Mouse (Mus musculus): ENCODE data around the gene Adh6a. TPM values are rescaled to one million over a fixed set of nuclear protein-coding genes. Genes with fewer than 3 reads are reported as not detected.
"Not testable (repeated sequence)": the region's sequence is repeated elsewhere in the genome, so short reads cannot be mapped to it uniquely, and the experiment has no call there.

Adh6a gene
- total RNA-seq, 2 experiments from 2014 or later = not detected

GRCm38 (mm10) chr3:138336104-138336754 is 23.1 kb downstream of the Adh6a start:
- H3K4me3 ChIP-seq = no peak overlapping the region
- TF ChIP-seq CTCF (conservative IDR thresholded peaks at IDR 0.05) = no peak
- no peak overlapping the region for H3K27ac ChIP-seq
- no peak for DNase-seq (ENCODE audit: low spot score in 2 of 2)

DNA sequence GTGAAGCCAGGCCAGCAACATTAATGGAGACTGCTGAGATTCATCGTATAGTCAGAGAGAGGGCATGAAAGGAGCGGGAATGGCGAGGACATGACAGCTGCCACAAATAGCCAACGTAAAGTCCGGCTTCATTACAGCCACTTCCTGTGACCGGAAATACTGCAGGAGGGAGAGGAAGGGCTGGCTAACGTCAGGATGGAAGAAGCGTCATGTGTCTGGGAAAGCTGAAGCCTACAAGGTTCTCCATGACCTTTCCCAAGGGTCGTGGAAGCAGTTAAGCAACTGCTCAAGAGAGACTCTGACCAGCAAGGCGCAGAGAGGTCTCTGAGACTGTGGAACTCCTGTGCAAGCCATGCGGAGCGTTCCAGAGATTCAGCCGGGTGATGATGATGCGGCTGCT is 28.4 kb downstream of the Adh6a start, which contains the start of gene Adh6b:
Gene Adh6b, plus strand, starts transcription at position 305 of the 400 bp plus-strand sequence.
- H3K27ac ChIP-seq = no peak within 1 kb of the TSS
- DNase-seq (ENCODE audit: low spot score in 2 of 2) = no peak
- no peak for TF ChIP-seq CTCF (conservative IDR thresholded peaks at IDR 0.05)
- no peak within 1 kb of the TSS for H3K4me3 ChIP-seq

- no peak overlapping the region for H3K27ac ChIP-seq
- DNase-seq (ENCODE audit: low spot score in 2 of 2) = no peak
- no peak for TF ChIP-seq CTCF (conservative IDR thresholded peaks at IDR 0.05)
- H3K4me3 ChIP-seq = no peak overlapping the region
Measured at GRCm38 (mm10) chr3:138347041-138347440, 34.0 kb downstream of the Adh6a start.

DNA sequence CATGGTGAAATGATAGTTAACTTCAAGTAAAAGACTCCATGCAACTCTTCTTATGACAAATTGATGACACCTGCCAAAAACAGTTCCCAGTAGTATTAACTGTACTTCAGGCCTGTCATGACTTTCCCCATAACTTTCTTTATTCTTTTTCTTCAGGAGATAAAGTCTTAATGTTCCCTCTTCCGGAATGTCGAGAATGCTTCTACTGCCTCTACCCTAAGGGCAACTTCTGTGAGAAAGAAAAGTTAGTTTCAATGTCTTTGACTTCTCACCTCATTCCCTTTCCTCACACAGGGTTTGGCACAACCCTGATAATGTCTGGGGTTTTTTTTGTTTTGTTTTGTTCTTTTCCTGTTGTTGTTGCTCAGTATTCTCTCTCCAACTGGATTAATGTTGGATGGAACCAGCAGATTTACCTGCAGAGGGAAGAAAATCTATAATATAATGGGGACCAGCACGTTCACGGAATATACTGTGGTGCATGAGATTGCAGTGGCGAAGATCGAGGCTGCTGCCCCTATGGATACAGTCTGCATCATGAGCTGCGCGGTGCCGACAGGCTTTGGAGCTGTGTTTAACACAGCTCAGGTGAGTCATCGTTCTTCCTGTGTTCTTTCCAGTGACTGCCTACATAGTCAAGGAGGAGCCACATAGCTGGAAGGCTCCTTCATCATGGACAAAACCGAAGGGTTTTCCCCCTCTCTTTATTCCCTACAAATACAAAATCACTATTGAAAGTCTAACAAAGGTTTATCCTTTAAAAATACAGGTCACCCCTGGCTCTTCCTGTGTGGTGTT is 39.1 kb downstream of the Adh6a start:
- Histone ChIP-seq H3K27ac (no peak overlapping the region), H3K4me3 (no peak overlapping the region)
- no peak for DNase-seq (ENCODE audit: low spot score in 2 of 2)
- TF ChIP-seq CTCF (conservative IDR thresholded peaks at IDR 0.05) = no peak

DNA sequence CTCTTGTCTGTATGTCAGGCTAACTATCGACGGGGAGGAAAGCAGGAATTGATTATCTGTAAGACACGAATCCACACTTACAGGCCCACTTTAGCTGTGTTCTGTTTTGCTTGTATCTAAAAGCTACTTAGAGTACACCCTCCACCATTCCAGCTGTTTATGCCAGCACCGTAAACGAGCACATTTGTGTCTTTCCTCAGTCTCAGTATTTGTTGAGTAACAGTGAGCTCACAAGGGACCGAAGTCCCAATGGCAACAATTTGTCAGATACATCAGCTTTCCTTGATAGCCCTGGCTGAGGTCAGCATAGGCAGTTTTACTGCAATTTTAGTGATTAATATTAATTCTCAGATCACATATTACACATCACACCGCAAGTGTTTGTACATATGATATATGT is 45.8 kb downstream of the Adh6a start:
- Histone ChIP-seq H3K27ac (no peak overlapping the region), H3K4me3 (no peak overlapping the region)
- no peak for DNase-seq (ENCODE audit: low spot score in 2 of 2)
- no peak for TF ChIP-seq CTCF (conservative IDR thresholded peaks at IDR 0.05)

DNA sequence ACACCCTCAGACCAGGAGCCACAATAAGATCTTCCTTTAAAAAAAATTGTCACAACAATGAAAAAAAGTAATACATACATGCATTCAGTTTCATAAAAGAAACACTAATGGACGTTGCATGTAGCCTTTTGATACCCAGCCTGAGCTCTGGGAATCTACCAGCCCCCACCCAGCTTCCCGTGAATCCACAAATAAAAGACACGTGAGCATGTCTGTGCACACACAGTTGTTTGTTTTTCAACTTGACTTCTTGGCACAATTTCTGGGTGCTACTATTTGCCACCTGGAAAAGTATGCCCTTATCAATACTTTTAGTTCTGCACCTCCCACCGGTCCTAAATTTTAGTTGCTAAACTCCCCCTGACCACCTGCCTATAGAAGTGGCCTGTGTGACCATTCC is 47.6 kb downstream of the Adh6a start:
- no peak for TF ChIP-seq CTCF (conservative IDR thresholded peaks at IDR 0.05)
- no peak for DNase-seq (ENCODE audit: low spot score in 2 of 2)
- no peak overlapping the region for H3K27ac ChIP-seq
- no peak overlapping the region for H3K4me3 ChIP-seq

- no peak overlapping the region for H3K4me3 ChIP-seq
- no peak overlapping the region for H3K27ac ChIP-seq
- TF ChIP-seq CTCF (conservative IDR thresholded peaks at IDR 0.05) = no peak
- no peak for DNase-seq (ENCODE audit: low spot score in 2 of 2)
Measured at GRCm38 (mm10) chr3:138362920-138363319, 49.8 kb downstream of the Adh6a start.

DNA sequence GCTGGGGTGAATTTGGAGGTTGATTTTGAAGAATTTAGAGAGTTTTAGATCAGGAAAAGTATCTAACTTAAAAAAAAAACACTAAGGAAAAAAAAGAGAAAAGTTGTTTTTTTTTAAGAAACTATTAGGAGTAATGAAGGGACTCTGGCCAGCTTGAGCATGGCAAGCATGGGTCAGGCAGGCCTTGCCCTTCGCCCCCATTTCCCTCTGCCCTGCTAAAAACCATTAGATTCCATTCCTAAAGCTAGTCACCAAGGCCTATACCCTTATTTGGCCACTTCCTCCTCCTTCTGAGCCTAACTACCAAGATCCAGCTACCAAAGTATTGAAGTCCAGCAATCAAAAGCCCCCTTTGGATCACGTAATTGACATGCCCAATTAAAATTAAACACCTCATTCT is 53.1 kb downstream of the Adh6a start:
- Histone ChIP-seq H3K4me3 (no peak overlapping the region), H3K27ac (no peak overlapping the region)
- TF ChIP-seq CTCF (conservative IDR thresholded peaks at IDR 0.05) = no peak
- no peak for DNase-seq (ENCODE audit: low spot score in 2 of 2)

DNA sequence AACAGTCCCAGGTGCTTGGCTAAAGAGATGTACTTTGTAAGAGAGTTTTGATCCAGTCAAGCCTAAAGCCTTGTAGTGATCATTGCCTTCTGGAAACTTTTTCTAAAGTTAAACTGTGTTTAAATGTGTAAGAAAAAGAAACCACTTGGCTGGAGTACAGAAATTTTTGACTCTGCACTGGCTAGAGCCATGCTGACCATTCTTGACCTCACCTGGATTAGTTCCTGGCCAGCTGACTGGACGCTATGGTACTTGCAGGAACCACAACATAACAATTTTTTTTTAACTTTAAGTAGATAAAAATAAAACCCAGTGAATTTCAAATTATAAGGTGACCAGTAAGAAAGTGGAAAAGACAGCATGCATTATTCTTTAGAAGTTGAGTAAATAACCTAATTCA is 56.5 kb downstream of the Adh6a start:
- Histone ChIP-seq H3K27ac (no peak overlapping the region), H3K4me3 (no peak overlapping the region)
- no peak for DNase-seq (ENCODE audit: low spot score in 2 of 2)
- no peak for TF ChIP-seq CTCF (conservative IDR thresholded peaks at IDR 0.05)

- not testable (repeated sequence) for H3K4me3 ChIP-seq; H3K27ac ChIP-seq; DNase-seq (ENCODE audit: low spot score in 2 of 2)
Measured at GRCm38 (mm10) chr3:138370289-138370688, 57.2 kb downstream of the Adh6a start.

GRCm38 (mm10) chr3:138373920-138374319 is 60.8 kb downstream of the Adh6a start:
- H3K27ac ChIP-seq = no peak overlapping the region
- no peak for TF ChIP-seq CTCF (conservative IDR thresholded peaks at IDR 0.05)
- no peak for DNase-seq (ENCODE audit: low spot score in 2 of 2)
- H3K4me3 ChIP-seq = no peak overlapping the region

DNA sequence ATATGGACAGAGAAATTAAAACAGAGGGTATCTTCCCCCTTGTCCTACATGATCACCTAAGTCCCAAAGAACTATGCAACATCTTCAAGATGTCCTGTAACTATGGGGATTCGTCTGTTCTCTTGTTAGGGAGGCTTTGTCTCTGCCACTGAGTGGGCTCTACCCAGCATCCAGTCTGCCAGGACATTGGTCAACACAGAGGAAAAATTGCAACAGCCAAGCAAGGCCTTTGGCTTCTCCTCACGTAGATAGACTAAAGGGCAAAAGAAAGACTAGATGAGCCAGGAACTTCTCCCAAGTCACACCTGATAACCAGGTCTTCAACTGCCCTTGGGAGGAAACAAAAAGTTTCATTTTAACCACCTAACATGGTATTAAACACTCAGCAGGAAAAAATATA is 62.1 kb downstream of the Adh6a start:
- no peak for DNase-seq (ENCODE audit: low spot score in 2 of 2)
- H3K4me3 ChIP-seq = no peak overlapping the region
- TF ChIP-seq CTCF (conservative IDR thresholded peaks at IDR 0.05) = no peak
- no peak overlapping the region for H3K27ac ChIP-seq

Other genes starting within 250 kb of the Adh6a start
- 1 to 10 TPM; 2.2 to 2.5 TPM for gene 1110002E22Rik, start 248.2 kb upstream of the Adh6a start, total RNA-seq (2021)
- under 1 TPM in 1 of 2 experiments, not detected in 1; 0.22 TPM for gene Gm5105, start 245.9 kb upstream of the Adh6a start, total RNA-seq (2021)
- gene Trmt10a, start 169.8 kb upstream of the Adh6a start, total RNA-seq (2021) = 1 to 10 TPM; 5.1 to 5.6 TPM
- 1 to 10 TPM; 6.9 to 7.2 TPM for gene Mttp, start 168.3 kb upstream of the Adh6a start, total RNA-seq (2021)
- not detected for gene 4930579F01Rik, start 119.5 kb upstream of the Adh6a start, total RNA-seq (2021)
- gene Adh7, start 95.5 kb upstream of the Adh6a start, total RNA-seq (2021) = under 1 TPM in 1 of 2 experiments, not detected in 1; 0.10 TPM
- gene Adh1, start 52.3 kb upstream of the Adh6a start, total RNA-seq (2021) = 1 to 10 TPM in 1 of 2 experiments, under 1 TPM in 1; 0.61 to 1.1 TPM
- not detected for gene Adh6b, start 28.5 kb downstream of the Adh6a start, total RNA-seq (2021)
- gene Adh4, start 102.2 kb downstream of the Adh6a start, total RNA-seq (2021) = not detected
- gene Adh5, start 129.8 kb downstream of the Adh6a start, total RNA-seq (2021) = 10 to 100 TPM; 69.6 to 70.8 TPM
- 10 to 100 TPM; 43.8 to 46.0 TPM for gene Metap1, start 176.2 kb downstream of the Adh6a start, total RNA-seq (2021)
- 100 to 1,000 TPM; 180 to 182 TPM for gene Eif4e, start 212.9 kb downstream of the Adh6a start, total RNA-seq (2021)

Measured in layer of hippocampus, adult 2 months (tissue).